Mouse (Mus musculus): ENCODE measurements around the gene Gsg1l.

GRCm38 (mm10) chr7:126019966-126020365 lies 62.2 kb downstream of the Gsg1l start:
- no peak for TF ChIP-seq CTCF (IDR thresholded peaks at IDR 0.05; ENCODE audit: low read depth, low read length)
- TF ChIP-seq POLR2A (IDR thresholded peaks at IDR 0.05; ENCODE audit: insufficient read depth, low read length) = no peak
- TF ChIP-seq EP300 (IDR thresholded peaks at IDR 0.05; ENCODE audit: insufficient read depth, low read depth, low read length) = no peak

Data from ES-Bruce4 (cell line).